Comparison of ENCODE assay signal across 7 mouse cellular contexts in the genomic region with DNA sequence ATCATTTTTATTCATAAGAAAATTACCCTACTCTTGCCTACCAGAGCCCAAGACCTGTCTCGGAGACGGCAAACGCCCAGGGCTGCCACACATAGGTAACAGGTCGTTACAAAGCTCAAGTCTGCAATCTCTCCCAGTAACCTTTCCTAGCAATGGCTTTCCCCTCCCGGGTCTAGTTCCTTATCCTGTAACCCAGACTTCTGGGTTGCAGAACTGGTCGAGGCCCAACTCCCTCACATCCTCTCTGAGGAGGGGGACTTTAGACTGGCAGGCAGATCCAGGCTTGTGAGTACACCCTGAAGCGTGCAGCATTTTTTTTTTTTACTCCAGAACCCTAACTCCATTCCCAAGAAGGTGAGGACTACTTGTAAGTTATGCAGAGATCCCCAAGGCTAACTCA. TPM values are rescaled to one million over a fixed set of nuclear protein-coding genes. Genes with fewer than 3 reads are reported as not detected.
DNase-seq lines count a peak whose midpoint lies in the region; ATAC-seq and TF ChIP-seq lines count a peak whose summit lies in the region.
"Not testable (repeated sequence)": the region's sequence is repeated elsewhere in the genome, so short reads cannot be mapped to it uniquely, and the experiment has no call there.

No protein-coding gene starts in this region.

- ATAC-seq in heart, embryonic 13.5 days (ENCODE audit: extremely low read depth, insufficient number of reproducible peaks, low FRiP score, low TSS enrichment); limb, embryonic 13.5 days (ENCODE audit: low FRiP score, low read depth); lung, postnatal 0 days; neural tube, embryonic 11.5 days (ENCODE audit: insufficient read depth, low FRiP score, low TSS enrichment): not testable (repeated sequence)

- peak overlapping the region; percentile 73 for H3K4me2 ChIP-seq in heart, embryonic 13.5 days
- peak overlapping the region; percentile 73 for H3K4me2 ChIP-seq in limb, embryonic 13.5 days (replicated peaks)
- H3K4me2 ChIP-seq in lung, postnatal 0 days (replicated peaks; ENCODE audit: low read depth, low read length), result peak overlapping the region; percentile 65
- peak overlapping the region; percentile 88 for H3K4me2 ChIP-seq in neural tube, embryonic 11.5 days (ENCODE audit: low read depth)

- TF ChIP-seq CTCF in MEL (IDR thresholded peaks at IDR 0.05 in 2 of 3, conservative IDR thresholded peaks at IDR 0.05 in 1 of 3; ENCODE audit: control insufficient read depth in 1 of 3, insufficient read depth in 1 of 3, low read depth in 2 of 3, low read length in 3 of 3, poor library complexity in 1 of 3, severe bottlenecking in 1 of 3); embryonic fibroblast, embryonic 13.5 days (IDR thresholded peaks at IDR 0.05; ENCODE audit: borderline replicate concordance, insufficient read depth, low read length); lung, postnatal 0 days (IDR thresholded peaks at IDR 0.05): not testable (repeated sequence)

- not testable (repeated sequence) for H3K4me1 ChIP-seq in MEL (ENCODE audit: control insufficient read depth in 1 of 2, insufficient read depth in 2 of 2, low read length in 2 of 2); embryonic fibroblast, embryonic 13.5 days (ENCODE audit: control insufficient read depth, insufficient read depth, low read length); lung, postnatal 0 days (ENCODE audit: insufficient read depth, low read depth, low read length); neural tube, embryonic 11.5 days (ENCODE audit: control insufficient read depth, insufficient read depth, low read length)
- H3K4me1 ChIP-seq in heart, embryonic 13.5 days, result peaks cover 27% of the 10 kb centered on the region
- H3K4me1 ChIP-seq in limb, embryonic 13.5 days, result peaks cover 13% of the 10 kb centered on the region

- not testable (repeated sequence) for TF ChIP-seq RAD21 in MEL (IDR thresholded peaks at IDR 0.05; ENCODE audit: low read depth, low read length)

- peaks cover 16% of the 10 kb centered on the region for H3K79me2 ChIP-seq in MEL (ENCODE audit: control insufficient read depth, insufficient read depth, low read length, poor library complexity)

- H3K4me3 ChIP-seq in MEL (ENCODE audit: control insufficient read depth in 1 of 2, insufficient read depth in 1 of 2, low read depth in 2 of 2, low read length in 2 of 2), result peak overlapping the region; percentile 55 to 74
- peak overlapping the region; percentile 48 for H3K4me3 ChIP-seq in embryonic fibroblast, embryonic 13.5 days (ENCODE audit: insufficient read depth, low read length)
- peak overlapping the region; percentile 61 for H3K4me3 ChIP-seq in heart, embryonic 13.5 days
- peak overlapping the region; percentile 64 for H3K4me3 ChIP-seq in limb, embryonic 13.5 days
- H3K4me3 ChIP-seq in lung, postnatal 0 days (ENCODE audit: low read depth, low read length), result peak overlapping the region; percentile 80
- H3K4me3 ChIP-seq in neural tube, embryonic 11.5 days (ENCODE audit: low read depth, low read length), result peak overlapping the region; percentile 77

- not testable (repeated sequence) for H3K9me3 ChIP-seq in MEL (replicated peaks; ENCODE audit: insufficient read depth, low read length); heart, embryonic 13.5 days; limb, embryonic 13.5 days; lung, postnatal 0 days (ENCODE audit: low read length); neural tube, embryonic 11.5 days (ENCODE audit: control insufficient read depth, low read length)

- not testable (repeated sequence) for H3K27me3 ChIP-seq in MEL (ENCODE audit: control insufficient read depth in 1 of 2, insufficient read depth in 2 of 2, low read length in 2 of 2); heart, embryonic 13.5 days (replicated peaks); limb, embryonic 13.5 days; lung, postnatal 0 days (replicated peaks; ENCODE audit: insufficient read depth, low read length); neural tube, embryonic 11.5 days (ENCODE audit: control insufficient read depth, insufficient read depth, low read length)

- H3K9ac ChIP-seq in MEL (ENCODE audit: control insufficient read depth, low read depth, low read length, poor library complexity, severe bottlenecking), result peak overlapping the region; percentile 62; the same call in 1 of the 2 replicates
- H3K9ac ChIP-seq in heart, embryonic 13.5 days, result peak overlapping the region; percentile 89
- H3K9ac ChIP-seq in limb, embryonic 13.5 days, result peak overlapping the region; percentile 89
- not testable (repeated sequence) for H3K9ac ChIP-seq in lung, postnatal 0 days (replicated peaks; ENCODE audit: low read depth)
- peak overlapping the region; percentile 87; the same call in 1 of the 2 replicates for H3K9ac ChIP-seq in neural tube, embryonic 11.5 days (ENCODE audit: low read length)

- not testable (repeated sequence) for TF ChIP-seq EP300 in MEL (IDR thresholded peaks at IDR 0.05; ENCODE audit: low read depth in 1 of 2, low read length in 2 of 2); lung, postnatal 0 days (IDR thresholded peaks at IDR 0.05)

- peak; percentile 40 for DNase-seq in MEL (ENCODE audit: low read depth, low spot score)
- DNase-seq in induced T-regulatory cell, adult 2 months (ENCODE audit: low read depth), result peak; percentile 8
- peak; percentile 6 for DNase-seq in lung, postnatal 0 days (ENCODE audit: low spot score)
- not testable (repeated sequence) for DNase-seq in neural tube, embryonic 11.5 days (ENCODE audit: low spot score)

- 49% methylated on average over 7 of the region's 7 CpGs for WGBS in heart, embryonic 13.5 days
- 45% methylated on average over 7 of the region's 7 CpGs for WGBS in limb, embryonic 13.5 days
- WGBS in lung, postnatal 0 days, result 51% methylated on average over 7 of the region's 7 CpGs
- WGBS in neural tube, embryonic 11.5 days, result 60% methylated on average over 7 of the region's 7 CpGs

- H3K36me3 ChIP-seq in MEL (ENCODE audit: control insufficient read depth in 1 of 2, insufficient read depth in 2 of 2, low read length in 2 of 2); heart, embryonic 13.5 days; limb, embryonic 13.5 days; lung, postnatal 0 days (ENCODE audit: insufficient read depth, low read length); neural tube, embryonic 11.5 days (ENCODE audit: control insufficient read depth, insufficient read depth, low read length): not testable (repeated sequence)

- not testable (repeated sequence) for H3K27ac ChIP-seq in MEL (ENCODE audit: control insufficient read depth, low read depth, low read length); embryonic fibroblast, embryonic 13.5 days (ENCODE audit: insufficient read depth, low read length); heart, embryonic 13.5 days (replicated peaks); limb, embryonic 13.5 days; lung, postnatal 0 days (ENCODE audit: low read length); neural tube, embryonic 11.5 days (ENCODE audit: low read depth, low read length)

- not testable (repeated sequence) for TF ChIP-seq POLR2A in MEL (IDR thresholded peaks at IDR 0.05; ENCODE audit: control insufficient read depth in 1 of 2, insufficient read depth in 1 of 2, low read depth in 1 of 2, low read length in 2 of 2, poor library complexity in 1 of 2); embryonic fibroblast, embryonic 13.5 days (IDR thresholded peaks at IDR 0.05; ENCODE audit: low read depth, low read length)

RNA-seq across cellular contexts. Expression of gene Dynlt1b, which starts 46.0 kb away (rescaled TPM):
- 162 and 184 TPM in 2 replicates for total RNA-seq in MEL (2012; rRNA removed)
- 100 to 1,000 TPM in 1 of 2 experiments, not detected in 1; 263 TPM for polyA plus RNA-seq in MEL (2012; ENCODE audit: insufficient read depth in 1 of 2, insufficient read length in 2 of 2, low read depth in 1 of 2, low replicate concordance in 2 of 2, missing spikeins in 1 of 2)
- 211 and 221 TPM in 2 replicates for polyA plus RNA-seq in embryonic fibroblast, embryonic 13.5 days (2011; ENCODE audit: insufficient read length, low read depth, missing spikeins)
- 393 and 431 TPM in 2 replicates for polyA plus RNA-seq in heart, embryonic 13.5 days (2015; fragmentation: Nextera tagmentation; extraction: Ambion mirVana)
- 478 and 527 TPM in 2 replicates for polyA plus RNA-seq in limb, embryonic 13.5 days (2015; fragmentation: Nextera tagmentation; extraction: Ambion mirVana)
- 537 and 571 TPM in 2 replicates for polyA plus RNA-seq in lung, postnatal 0 days (2015; fragmentation: Nextera tagmentation; extraction: Ambion mirVana)
- polyA plus RNA-seq in neural tube, embryonic 11.5 days (2014; fragmentation: Nextera tagmentation; extraction: Ambion mirVana), result 845 and 923 TPM in 2 replicates
